Mouse (Mus musculus) activated CD4-positive, CD25-positive, alpha-beta regulatory T cell, adult 4 months (primary cell): ENCODE results near the gene Abhd12b. TPM values are rescaled to one million over a fixed set of nuclear protein-coding genes. Genes with fewer than 3 reads are reported as not detected.
"Not testable (repeated sequence)": the region's sequence is repeated elsewhere in the genome, so short reads cannot be mapped to it uniquely, and the experiment has no call there.

Experiments used
- ATAC-seq: one replicate; pipeline ENCODE4 v1.8.0; 2017
- polyA plus RNA-seq, 2 experiments: library from polyadenylated mRNA; unstranded; fragments of 100-300 nt; shearing (Covaris generic); gene quantifications; one replicate each; pipeline ENCODE4 v1.2.1; 2017

Gene Abhd12b
- polyA plus RNA-seq, 2 experiments from 2014 or later = 1.0 to 1.2 TPM

- no peak for ATAC-seq
Measured at GRCm38 (mm10) chr12:70139871-70140270, 14.1 kb upstream of the Abhd12b start.

GRCm38 (mm10) chr12:70140542-70140941 lies 13.4 kb upstream of the Abhd12b start:
- no peak for ATAC-seq

- no peak for ATAC-seq
Measured at GRCm38 (mm10) chr12:70140993-70141576, 12.9 kb upstream of the Abhd12b start.

- ATAC-seq = not testable (repeated sequence)
Measured at GRCm38 (mm10) chr12:70144106-70144587, 9.8 kb upstream of the Abhd12b start.

- peak; percentile 55 for ATAC-seq
Measured at GRCm38 (mm10) chr12:70144637-70145448, 9.1 kb upstream of the Abhd12b start.

- no peak for ATAC-seq
Measured at GRCm38 (mm10) chr12:70145586-70145985, 8.4 kb upstream of the Abhd12b start.

GRCm38 (mm10) chr12:70147986-70148630 lies 5.8 kb upstream of the Abhd12b start:
- ATAC-seq = peak; percentile 21

- peak; percentile 60 for ATAC-seq
Measured at GRCm38 (mm10) chr12:70148631-70149265, 5.2 kb upstream of the Abhd12b start.

- no peak for ATAC-seq
Measured at GRCm38 (mm10) chr12:70156222-70156621, 2.3 kb downstream of the Abhd12b start.

- ATAC-seq = no peak
Measured at GRCm38 (mm10) chr12:70157292-70158066, 3.5 kb downstream of the Abhd12b start.

- no peak for ATAC-seq
Measured at GRCm38 (mm10) chr12:70161057-70161456, 7.1 kb downstream of the Abhd12b start.

GRCm38 (mm10) chr12:70164741-70165140 lies 10.8 kb downstream of the Abhd12b start:
- no peak for ATAC-seq

- no peak for ATAC-seq
Measured at GRCm38 (mm10) chr12:70167950-70168349, 14.0 kb downstream of the Abhd12b start.

- ATAC-seq = no peak
Measured at GRCm38 (mm10) chr12:70169969-70170368, 16.0 kb downstream of the Abhd12b start.

- ATAC-seq = not testable (repeated sequence)
Measured at GRCm38 (mm10) chr12:70183507-70183906, 29.6 kb downstream of the Abhd12b start.

GRCm38 (mm10) chr12:70184173-70184783 lies 30.3 kb downstream of the Abhd12b start:
- ATAC-seq = no peak

GRCm38 (mm10) chr12:70192267-70192727 lies 38.4 kb downstream of the Abhd12b start:
- ATAC-seq = no peak

- no peak for ATAC-seq
Measured at GRCm38 (mm10) chr12:70195426-70195825, 41.5 kb downstream of the Abhd12b start.

GRCm38 (mm10) chr12:70196341-70196740 lies 42.4 kb downstream of the Abhd12b start:
- no peak for ATAC-seq

- ATAC-seq = no peak
Measured at GRCm38 (mm10) chr12:70201926-70202529, 48.1 kb downstream of the Abhd12b start.

- no peak for ATAC-seq
Measured at GRCm38 (mm10) chr12:70204433-70204832, 50.5 kb downstream of the Abhd12b start.
